Comparison of ENCODE assay signal across 18 mouse cellular contexts in genomic region chr5:66553933-66554332, GRCm38 (mm10).
DNase-seq lines count a peak whose midpoint lies in the region; ATAC-seq lines count a peak whose summit lies in the region.
"Had no signal": no experiment of that assay in that cellular context is flagged by ENCODE, and none has a peak within 500 bp of the region (broad histone marks: within the 10 kb centered on the region; RNA-seq: fewer than 3 reads in every experiment).

No protein-coding gene starts in this region.

- H3K27ac ChIP-seq in embryonic facial prominence, embryonic 14.5 days (replicated peaks; ENCODE audit: low read depth, low read length), result peak overlapping the region; percentile 39; the same call in 1 of the 2 replicates
- no peak overlapping the region for H3K27ac ChIP-seq in embryonic facial prominence, embryonic 10.5 days (replicated peaks)
- H3K27ac ChIP-seq in hindbrain, embryonic 14.5 days, result no peak overlapping the region
- no peak overlapping the region for H3K27ac ChIP-seq in hindbrain, embryonic 10.5 days
- H3K27ac ChIP-seq in lung, embryonic 15.5 days, result peak overlapping the region; percentile 27; the same call in 1 of the 2 replicates
- H3K27ac ChIP-seq in heart, embryonic 16.5 days (ENCODE audit: low read length), result peak overlapping the region; percentile 63; the same call in 1 of the 2 replicates
- H3K27ac ChIP-seq: liver, embryonic 12.5 days had no signal

- H3K9me3 ChIP-seq in embryonic facial prominence, embryonic 14.5 days (ENCODE audit: control insufficient read depth, low read length), result peaks cover 5% of the 10 kb centered on the region; the same call in 1 of the 2 replicates
- H3K9me3 ChIP-seq in embryonic facial prominence, embryonic 10.5 days, result peaks cover 7% of the 10 kb centered on the region; the same call in 1 of the 2 replicates
- no peaks in the 10 kb centered on the region for H3K9me3 ChIP-seq in hindbrain, embryonic 14.5 days (ENCODE audit: control insufficient read depth, low read length)
- peaks cover 9% of the 10 kb centered on the region; the same call in 1 of the 2 replicates for H3K9me3 ChIP-seq in hindbrain, embryonic 10.5 days
- H3K9me3 ChIP-seq in lung, embryonic 15.5 days, result no peaks in the 10 kb centered on the region
- H3K9me3 ChIP-seq in heart, embryonic 16.5 days (replicated peaks; ENCODE audit: control insufficient read depth, low read length), result peaks cover 3% of the 10 kb centered on the region; the same call in 1 of the 2 replicates
- H3K9me3 ChIP-seq: liver, embryonic 12.5 days had no signal

- H3K4me1 ChIP-seq in embryonic facial prominence, embryonic 14.5 days (ENCODE audit: control insufficient read depth, insufficient read depth, low read length), result 0 out of 2 replicates have a peak, but pooled peaks cover 3% of the 10 kb centered on the region
- H3K4me1 ChIP-seq in embryonic facial prominence, embryonic 10.5 days, result peaks cover 8% of the 10 kb centered on the region; the same call in 1 of the 2 replicates
- H3K4me1 ChIP-seq in hindbrain, embryonic 14.5 days (replicated peaks; ENCODE audit: control insufficient read depth, insufficient read depth, low read length), result peaks cover 8% of the 10 kb centered on the region; the same call in 1 of the 2 replicates
- 0 out of 2 replicates have a peak, but pooled peaks cover 14% of the 10 kb centered on the region for H3K4me1 ChIP-seq in hindbrain, embryonic 10.5 days (replicated peaks)
- peaks cover 23% of the 10 kb centered on the region for H3K4me1 ChIP-seq in lung, embryonic 15.5 days
- peaks cover 11% of the 10 kb centered on the region for H3K4me1 ChIP-seq in heart, embryonic 16.5 days (ENCODE audit: control insufficient read depth, insufficient read depth, low read length)
- H3K4me1 ChIP-seq: liver, embryonic 12.5 days had no signal

- no peak for ATAC-seq in embryonic facial prominence, embryonic 14.5 days (ENCODE audit: low read depth)
- 0 out of 2 replicates have a peak, but pooled peaks have one; percentile 46 for ATAC-seq in hindbrain, embryonic 14.5 days (ENCODE audit: low FRiP score)
- ATAC-seq in lung, embryonic 15.5 days (ENCODE audit: borderline replicate concordance, extremely low read depth, low FRiP score, low TSS enrichment), result 0 out of 2 replicates have a peak, but pooled peaks have one; percentile 64
- ATAC-seq in heart, embryonic 16.5 days (replicated peaks; ENCODE audit: extremely low read depth, insufficient read depth, low FRiP score), result peak; percentile 79
- no peak for ATAC-seq in megakaryocyte progenitor cell, adult 5-6 weeks (replicated peaks; ENCODE audit: poor library complexity)
- ATAC-seq: forebrain, embryonic 16.5 days; inflammation-experienced regulatory T-cells, adult 6 months; liver, embryonic 12.5 days had no signal

- no peak for DNase-seq in embryonic facial prominence, embryonic 14.5 days (ENCODE audit: low spot score)
- no peak for DNase-seq in embryonic facial prominence, embryonic 10.5 days (ENCODE audit: low spot score)
- no peak for DNase-seq in hindbrain, embryonic 14.5 days (ENCODE audit: low spot score)
- DNase-seq in hindbrain, embryonic 10.5 days (ENCODE audit: low spot score), result no peak
- DNase-seq in lung, postnatal 10 days, result no peak
- DNase-seq: adrenal gland, postnatal 14 days; cerebellum, adult 9-10 months; gastrocnemius, adult 2 months; kidney, postnatal 36 days; right cerebral cortex, adult 18-20 months; spleen, adult 18-20 months; thymus, postnatal 25 days had no signal

- no peak overlapping the region for H3K9ac ChIP-seq in embryonic facial prominence, embryonic 14.5 days (ENCODE audit: low read depth, low read length)
- no peak overlapping the region for H3K9ac ChIP-seq in hindbrain, embryonic 14.5 days
- H3K9ac ChIP-seq in lung, embryonic 15.5 days, result no peak overlapping the region
- H3K9ac ChIP-seq in heart, embryonic 16.5 days (ENCODE audit: low read length), result no peak overlapping the region
- H3K9ac ChIP-seq: liver, embryonic 12.5 days had no signal

- no peak overlapping the region for H3K4me3 ChIP-seq in embryonic facial prominence, embryonic 14.5 days (ENCODE audit: low read depth, low read length)
- H3K4me3 ChIP-seq in embryonic facial prominence, embryonic 10.5 days, result no peak overlapping the region
- no peak overlapping the region for H3K4me3 ChIP-seq in hindbrain, embryonic 14.5 days (replicated peaks; ENCODE audit: low read length)
- H3K4me3 ChIP-seq in hindbrain, embryonic 10.5 days, result no peak overlapping the region
- H3K4me3 ChIP-seq in lung, embryonic 15.5 days, result no peak overlapping the region
- no peak overlapping the region for H3K4me3 ChIP-seq in heart, embryonic 16.5 days (ENCODE audit: low read length)
- H3K4me3 ChIP-seq: gastrocnemius, adult 2 months; liver, embryonic 12.5 days had no signal

- no peak overlapping the region for H3K4me2 ChIP-seq in embryonic facial prominence, embryonic 14.5 days (ENCODE audit: low read depth, low read length)
- H3K4me2 ChIP-seq in hindbrain, embryonic 14.5 days (replicated peaks), result no peak overlapping the region
- no peak overlapping the region for H3K4me2 ChIP-seq in lung, embryonic 15.5 days
- no peak overlapping the region for H3K4me2 ChIP-seq in heart, embryonic 16.5 days (ENCODE audit: low read depth, low read length)
- H3K4me2 ChIP-seq: liver, embryonic 12.5 days had no signal

- H3K27me3 ChIP-seq in embryonic facial prominence, embryonic 14.5 days (replicated peaks; ENCODE audit: control insufficient read depth, insufficient read depth, low read length), result no peaks in the 10 kb centered on the region
- no peaks in the 10 kb centered on the region for H3K27me3 ChIP-seq in embryonic facial prominence, embryonic 10.5 days (replicated peaks; ENCODE audit: low read depth, poor library complexity, severe bottlenecking)
- H3K27me3 ChIP-seq in hindbrain, embryonic 14.5 days (ENCODE audit: control insufficient read depth, insufficient read depth, low read length), result no peaks in the 10 kb centered on the region
- H3K27me3 ChIP-seq in hindbrain, embryonic 10.5 days (ENCODE audit: insufficient read depth, poor library complexity, severe bottlenecking), result no peaks in the 10 kb centered on the region
- H3K27me3 ChIP-seq in lung, embryonic 15.5 days, result no peaks in the 10 kb centered on the region
- H3K27me3 ChIP-seq in heart, embryonic 16.5 days (ENCODE audit: control insufficient read depth, insufficient read depth, low read length), result no peaks in the 10 kb centered on the region
- H3K27me3 ChIP-seq: liver, embryonic 12.5 days had no signal

- H3K36me3 ChIP-seq in embryonic facial prominence, embryonic 14.5 days (ENCODE audit: control insufficient read depth, insufficient read depth, low read length), result no peaks in the 10 kb centered on the region
- 0 out of 2 replicates have a peak, but pooled peaks cover 1% of the 10 kb centered on the region for H3K36me3 ChIP-seq in embryonic facial prominence, embryonic 10.5 days (replicated peaks)
- H3K36me3 ChIP-seq in hindbrain, embryonic 14.5 days (replicated peaks; ENCODE audit: control insufficient read depth, insufficient read depth), result no peaks in the 10 kb centered on the region
- H3K36me3 ChIP-seq in hindbrain, embryonic 10.5 days, result peaks cover under 1% of the 10 kb centered on the region
- no peaks in the 10 kb centered on the region for H3K36me3 ChIP-seq in lung, embryonic 15.5 days
- H3K36me3 ChIP-seq in heart, embryonic 16.5 days (ENCODE audit: control insufficient read depth, insufficient read depth), result no peaks in the 10 kb centered on the region
- H3K36me3 ChIP-seq: liver, embryonic 12.5 days had no signal

Comparison
In these comparisons a context has a peak if more than half of its experiments do, and no peak if none do; other contexts are left out.
1. H3K27ac ChIP-seq: peak in embryonic facial prominence, embryonic 14.5 days (single experiment), lung, embryonic 15.5 days (single experiment) and heart, embryonic 16.5 days (single experiment); none in embryonic facial prominence, embryonic 10.5 days (single experiment), hindbrain, embryonic 14.5 days (single experiment) and hindbrain, embryonic 10.5 days (single experiment).
2. ATAC-seq: peak in hindbrain, embryonic 14.5 days (single experiment), lung, embryonic 15.5 days (single experiment) and heart, embryonic 16.5 days (single experiment); none in embryonic facial prominence, embryonic 14.5 days (single experiment) and megakaryocyte progenitor cell, adult 5-6 weeks (single experiment).